Mouse (Mus musculus): ENCODE results near the gene Gemin5. TPM values are rescaled to one million over a fixed set of nuclear protein-coding genes. Genes with fewer than 3 reads are reported as not detected.

The Gemin5 gene
- polyA plus RNA-seq (2014; fragmentation: Illumina TruSeq; extraction: RNeasy Lipid Tissue Mini Kit (QIAGEN cat#74804); ENCODE audit: low replicate concordance): 1.6 TPM

DNA sequence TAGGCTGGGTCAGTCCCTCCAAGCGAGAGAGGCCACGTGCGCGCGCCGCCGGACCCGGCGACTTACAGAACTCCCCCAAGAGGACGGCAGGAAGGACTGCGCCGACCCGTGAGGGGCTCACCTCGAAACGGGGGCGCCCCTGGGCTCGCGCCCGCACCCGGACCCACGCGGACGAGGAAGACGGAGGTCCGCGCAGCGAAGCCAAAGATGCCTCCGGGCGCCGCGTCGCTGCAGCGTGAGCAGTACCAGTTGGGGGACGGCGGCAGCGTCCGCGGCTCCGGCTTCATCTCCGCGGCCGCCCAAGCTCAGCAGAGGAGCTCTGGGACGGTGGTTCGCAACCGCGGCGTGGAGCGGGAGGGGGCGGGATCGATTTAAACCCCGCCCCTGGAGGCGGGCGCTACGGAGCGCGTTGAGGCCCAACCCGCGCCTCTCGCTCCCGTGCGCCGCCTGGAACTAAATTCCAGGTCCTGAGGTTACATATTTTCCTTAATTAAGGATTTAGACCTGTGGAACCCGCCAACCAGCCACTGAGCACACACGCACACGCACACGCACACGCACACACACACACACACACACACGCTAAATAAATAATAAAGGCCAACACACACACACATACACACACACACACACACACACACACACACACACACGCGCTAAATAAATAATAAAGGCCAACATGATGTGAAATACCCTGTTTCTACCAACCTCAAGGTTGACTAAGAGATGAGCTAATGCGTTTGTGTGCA is at the start of gene Gemin5:
Gemin5 (minus strand) TSS at position 373 of the 749 bp plus-strand sequence.

DNA sequence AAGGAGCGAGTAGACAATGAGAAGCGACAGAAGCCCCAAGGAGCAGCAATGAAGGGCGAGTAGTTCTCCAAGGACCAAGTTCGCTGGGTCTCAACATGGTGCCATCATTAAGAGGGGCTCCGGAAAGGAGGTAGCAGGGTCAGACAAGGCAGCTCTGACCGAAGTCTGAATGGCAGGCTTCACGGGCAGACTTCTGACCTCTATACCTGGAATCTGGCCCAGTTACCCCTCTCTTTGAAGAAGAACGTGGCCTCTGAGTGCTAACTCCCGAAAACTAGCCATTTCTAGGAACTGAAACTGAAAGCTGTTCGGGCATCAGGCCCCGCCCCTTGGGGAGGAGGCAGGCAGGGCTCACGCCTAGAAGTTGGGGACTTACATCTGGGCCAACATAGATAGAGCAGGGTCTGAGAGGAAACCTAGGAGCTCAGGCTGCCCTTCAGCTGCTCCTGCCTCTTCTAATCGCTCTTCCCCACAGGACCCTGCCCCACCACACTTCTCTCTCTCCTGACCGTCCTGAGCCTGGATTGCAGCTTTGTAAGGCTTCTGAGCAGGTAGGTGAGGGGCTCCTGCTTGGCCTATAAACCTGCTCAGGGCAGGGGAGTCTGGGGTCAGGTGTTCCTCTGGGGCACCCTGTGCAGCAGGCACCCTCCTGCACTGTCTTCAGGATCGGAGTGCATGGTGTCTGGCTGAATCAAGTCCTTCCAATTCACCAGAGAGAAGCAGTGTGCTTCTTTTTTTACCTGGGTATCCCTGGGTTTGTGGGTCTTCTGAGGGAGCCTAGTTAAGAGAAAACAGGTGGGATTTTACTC is 31.1 kb upstream of the Gemin5 start, which contains the start of the genes Igtp and Irgm2:
Igtp (plus strand) TSS at position 328 of the 809 bp plus-strand sequence.
Irgm2 (plus strand) TSS at position 390 of the 809 bp plus-strand sequence.

DNA sequence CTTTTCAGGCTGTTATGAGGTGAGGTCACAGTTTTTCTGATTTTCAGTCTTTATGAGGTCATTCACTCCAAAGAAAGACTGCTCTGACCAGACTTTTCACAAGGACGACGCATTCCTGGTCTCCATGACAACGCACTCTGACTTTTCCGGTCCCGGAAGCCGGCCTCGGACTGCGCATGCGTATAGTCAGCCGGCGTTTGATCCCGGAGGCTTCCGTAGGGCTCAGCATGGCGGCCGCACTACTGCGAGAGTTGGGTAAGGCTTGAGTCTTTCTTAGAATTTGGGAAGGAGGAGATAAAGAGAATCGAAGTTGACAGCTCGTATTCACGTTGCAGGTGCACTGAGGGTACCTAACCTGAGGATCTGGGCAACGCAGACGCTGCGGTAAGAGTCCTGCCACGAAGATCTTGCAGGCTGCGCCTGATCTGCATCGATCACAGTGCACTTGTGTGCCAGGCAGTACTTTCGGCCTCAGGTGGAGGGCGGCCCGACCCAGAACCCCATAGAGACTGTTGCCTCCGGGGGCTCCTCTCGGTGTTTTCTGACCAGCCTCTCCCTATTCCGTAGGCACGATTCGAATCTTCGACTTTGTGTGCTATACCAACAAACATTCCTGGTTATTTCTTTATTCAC is 3.2 kb upstream of the Gemin5 start, which contains the start of gene Mrpl22:
Mrpl22 (plus strand) TSS at position 203 of the 633 bp plus-strand sequence.

DNA sequence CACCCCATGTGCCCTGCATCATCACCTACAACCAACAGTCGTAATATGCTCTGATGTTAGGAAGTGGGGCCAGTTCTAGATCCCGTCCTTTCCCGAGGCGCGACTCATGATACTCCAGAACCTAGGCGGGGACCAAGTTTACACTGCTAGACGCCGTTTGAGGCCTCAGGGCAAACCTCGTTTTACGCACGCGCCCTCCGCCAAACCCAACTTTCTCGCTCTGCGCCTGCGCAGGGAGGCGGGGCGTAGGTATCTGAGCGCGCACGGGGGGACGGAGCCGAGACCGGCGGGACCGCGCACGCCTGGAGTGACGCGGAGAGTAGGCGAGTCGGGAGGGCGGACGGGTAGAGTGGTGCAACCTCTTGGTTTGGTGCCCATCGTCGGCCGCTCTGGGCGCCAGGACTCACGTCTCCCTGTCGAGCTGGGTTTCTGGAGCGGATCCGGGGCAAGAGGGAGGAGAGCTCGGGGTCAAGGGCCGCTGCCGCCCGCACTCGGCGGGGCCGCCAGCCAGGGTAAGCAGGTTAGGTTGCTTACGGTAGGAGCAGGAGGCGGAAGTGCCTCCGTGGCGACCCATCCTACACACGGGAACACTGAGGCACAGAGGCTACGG is 64.5 kb downstream of the Gemin5 start, which contains the start of gene Cnot8:
Cnot8 (plus strand) TSS at position 457 of the 610 bp plus-strand sequence.

DNA sequence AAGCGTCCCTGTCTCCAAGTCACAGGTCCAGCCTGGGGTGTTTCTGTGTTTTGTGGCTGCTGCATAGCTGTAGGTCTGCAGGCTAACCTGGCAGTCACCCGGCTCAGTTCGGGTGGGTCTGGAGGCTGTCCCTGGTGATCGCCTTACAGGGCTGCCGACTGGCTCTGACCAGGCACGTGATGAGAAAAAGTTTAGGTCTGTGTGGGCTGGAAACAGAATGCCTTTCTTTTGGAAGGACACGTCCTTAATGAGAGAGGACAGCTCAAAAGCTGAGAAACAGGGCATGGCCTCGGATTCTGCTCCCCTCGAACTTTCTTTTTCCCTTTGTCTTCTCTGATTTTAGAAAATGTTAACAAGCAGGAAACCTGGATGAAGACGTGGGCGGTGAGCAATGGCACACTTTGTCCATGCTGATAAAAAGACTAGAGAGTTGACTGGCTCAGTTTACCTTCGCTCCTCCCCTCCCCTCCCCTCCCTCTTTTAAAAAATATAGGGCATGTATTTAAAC is 75.3 kb downstream of the Gemin5 start, which contains the start of gene Gm12248:
Gm12248 (minus strand) TSS at position 114 of the 508 bp plus-strand sequence.

Other genes starting within 250 kb of the Gemin5 start
- 14.3 TPM for gene Larp1, start 159.5 kb downstream of the Gemin5 start, polyA plus RNA-seq (2014; fragmentation: Illumina TruSeq; extraction: RNeasy Lipid Tissue Mini Kit (QIAGEN cat#74804); ENCODE audit: low replicate concordance)
- gene Gm12248, start 75.4 kb downstream of the Gemin5 start, polyA plus RNA-seq (2014; fragmentation: Illumina TruSeq; extraction: RNeasy Lipid Tissue Mini Kit (QIAGEN cat#74804); ENCODE audit: low replicate concordance): not detected
- 16.6 TPM for gene Cnot8, start 64.4 kb downstream of the Gemin5 start, polyA plus RNA-seq (2014; fragmentation: Illumina TruSeq; extraction: RNeasy Lipid Tissue Mini Kit (QIAGEN cat#74804); ENCODE audit: low replicate concordance)
- 20.5 TPM for gene Mrpl22, start 3.1 kb upstream of the Gemin5 start, polyA plus RNA-seq (2014; fragmentation: Illumina TruSeq; extraction: RNeasy Lipid Tissue Mini Kit (QIAGEN cat#74804); ENCODE audit: low replicate concordance)
- 31.3 TPM for gene Igtp, start 31.0 kb upstream of the Gemin5 start, polyA plus RNA-seq (2014; fragmentation: Illumina TruSeq; extraction: RNeasy Lipid Tissue Mini Kit (QIAGEN cat#74804); ENCODE audit: low replicate concordance)
- gene Irgm2, start 31.1 kb upstream of the Gemin5 start, polyA plus RNA-seq (2014; fragmentation: Illumina TruSeq; extraction: RNeasy Lipid Tissue Mini Kit (QIAGEN cat#74804); ENCODE audit: low replicate concordance): 23.6 TPM
- not detected for gene 4930438A08Rik, start 106.3 kb upstream of the Gemin5 start, polyA plus RNA-seq (2014; fragmentation: Illumina TruSeq; extraction: RNeasy Lipid Tissue Mini Kit (QIAGEN cat#74804); ENCODE audit: low replicate concordance)
- gene Zfp692, start 138.5 kb upstream of the Gemin5 start, polyA plus RNA-seq (2014; fragmentation: Illumina TruSeq; extraction: RNeasy Lipid Tissue Mini Kit (QIAGEN cat#74804); ENCODE audit: low replicate concordance): 0.59 TPM
- 52.8 TPM for gene Zfp672, start 161.8 kb upstream of the Gemin5 start, polyA plus RNA-seq (2014; fragmentation: Illumina TruSeq; extraction: RNeasy Lipid Tissue Mini Kit (QIAGEN cat#74804); ENCODE audit: low replicate concordance)
- 0.63 TPM for gene Sh3bp5l, start 162.2 kb upstream of the Gemin5 start, polyA plus RNA-seq (2014; fragmentation: Illumina TruSeq; extraction: RNeasy Lipid Tissue Mini Kit (QIAGEN cat#74804); ENCODE audit: low replicate concordance)
- gene Lypd8, start 210.5 kb upstream of the Gemin5 start, polyA plus RNA-seq (2014; fragmentation: Illumina TruSeq; extraction: RNeasy Lipid Tissue Mini Kit (QIAGEN cat#74804); ENCODE audit: low replicate concordance): 654 TPM

Measured in small intestine, adult 10 weeks (tissue).